Mouse (Mus musculus): ENCODE measurements around the gene Flt1.

GRCm38 (mm10) chr5:147681224-147681623, 44.6 kb downstream of the Flt1 start:
- TF ChIP-seq CTCF (IDR thresholded peaks at IDR 0.05; ENCODE audit: control insufficient read depth, insufficient read depth, insufficient read length) (no peak), FOSL1 (IDR thresholded peaks at IDR 0.05; ENCODE audit: insufficient read depth, low read length, poor library complexity, severe bottlenecking) (no peak), MAX (IDR thresholded peaks at IDR 0.05) (no peak), USF1 (IDR thresholded peaks at IDR 0.05; ENCODE audit: low read depth) (no peak), MYOD1 (IDR thresholded peaks at IDR 0.05; ENCODE audit: control insufficient read depth, insufficient read length, low read depth) (no peak), CEBPB (IDR thresholded peaks at IDR 0.05; ENCODE audit: low read depth) (no peak)
